Mouse (Mus musculus): ENCODE data around the gene H2-M5. TPM values are rescaled to one million over a fixed set of nuclear protein-coding genes. Genes with fewer than 3 reads are reported as not detected.

Gene H2-M5
- polyA plus RNA-seq, 1 experiment from 2014 or later, result 0.49 TPM

DNA sequence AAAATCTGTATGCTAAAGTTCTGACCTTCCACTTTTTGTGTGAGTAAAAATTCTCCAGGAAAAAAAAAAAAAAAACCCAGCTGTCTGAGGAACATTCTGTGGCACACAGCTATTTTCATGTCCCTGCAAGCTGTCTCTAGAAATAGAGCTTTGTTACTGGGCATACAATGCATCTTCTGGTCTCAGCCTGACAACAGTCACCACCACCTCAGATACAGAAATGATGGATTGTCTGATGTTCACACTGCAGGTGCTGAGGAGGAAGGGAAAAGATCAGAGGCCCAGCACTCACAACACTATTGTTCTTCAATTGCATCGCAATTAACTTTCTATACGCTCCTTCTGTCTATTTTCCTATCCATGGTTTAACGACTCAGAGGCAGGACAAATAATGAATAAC, 29.0 kb upstream of the H2-M5 start:
- Histone ChIP-seq H3K4me1 (ENCODE audit: control insufficient read depth, insufficient read depth, low read length) (no peaks in the 10 kb centered on the region), H3K4me3 (ENCODE audit: low read depth, low read length) (no peak overlapping the region), H3K9ac (ENCODE audit: low read length) (no peak overlapping the region), H3K4me2 (ENCODE audit: low read depth, severe bottlenecking) (no peak overlapping the region), H3K9me3 (ENCODE audit: control insufficient read depth, low read length) (no peaks in the 10 kb centered on the region), H3K36me3 (ENCODE audit: control insufficient read depth, insufficient read depth, low read length) (no peaks in the 10 kb centered on the region), H3K27ac (replicated peaks; ENCODE audit: low read depth, low read length) (no peak overlapping the region), H3K27me3 (ENCODE audit: control insufficient read depth, insufficient read depth, low read length) (no peaks in the 10 kb centered on the region)
- no peak for DNase-seq (ENCODE audit: low spot score)
- 81% methylated on average over 3 of the region's 3 CpGs for WGBS
- ATAC-seq (ENCODE audit: insufficient number of reproducible peaks, low FRiP score, low TSS enrichment, low read depth), result no peak

DNA sequence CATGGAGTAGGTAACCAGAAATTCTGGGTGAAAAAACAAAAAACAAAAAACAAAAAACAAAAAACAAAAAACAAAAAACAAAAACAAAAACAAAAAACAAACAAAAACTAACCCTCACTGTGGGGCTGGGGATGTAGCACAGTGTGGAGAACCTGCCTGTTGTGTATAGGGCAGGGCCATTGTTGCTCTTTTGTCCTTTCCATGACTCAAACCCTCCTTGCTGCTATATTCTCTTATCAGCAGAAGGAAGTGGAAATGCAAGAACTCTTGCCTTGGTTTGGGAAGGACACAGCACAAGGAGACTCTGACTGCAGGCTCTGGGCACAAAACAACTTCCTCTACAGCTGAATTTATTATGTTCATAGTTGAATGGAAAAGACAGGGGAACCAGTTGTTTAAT, 27.0 kb upstream of the H2-M5 start:
- Histone ChIP-seq H3K4me1 (ENCODE audit: control insufficient read depth, insufficient read depth, low read length) (no peaks in the 10 kb centered on the region), H3K4me3 (ENCODE audit: low read depth, low read length) (no peak overlapping the region), H3K9me3 (ENCODE audit: control insufficient read depth, low read length) (no peaks in the 10 kb centered on the region), H3K36me3 (ENCODE audit: control insufficient read depth, insufficient read depth, low read length) (no peaks in the 10 kb centered on the region), H3K27ac (replicated peaks; ENCODE audit: low read depth, low read length) (no peak overlapping the region), H3K9ac (ENCODE audit: low read length) (no peak overlapping the region), H3K27me3 (ENCODE audit: control insufficient read depth, insufficient read depth, low read length) (no peaks in the 10 kb centered on the region), H3K4me2 (ENCODE audit: low read depth, severe bottlenecking) (no peak overlapping the region)
- DNase-seq (ENCODE audit: low spot score), result no peak
- no peak for ATAC-seq (ENCODE audit: insufficient number of reproducible peaks, low FRiP score, low TSS enrichment, low read depth)

GRCm38 (mm10) chr17:37012141-37012540, 22.8 kb upstream of the H2-M5 start:
- Histone ChIP-seq H3K36me3 (ENCODE audit: control insufficient read depth, insufficient read depth, low read length) (peaks cover 6% of the 10 kb centered on the region; the same call in 1 of the 2 replicates), H3K27ac (replicated peaks; ENCODE audit: low read depth, low read length) (no peak overlapping the region), H3K9ac (ENCODE audit: low read length) (no peak overlapping the region), H3K4me2 (ENCODE audit: low read depth, severe bottlenecking) (no peak overlapping the region), H3K4me3 (ENCODE audit: low read depth, low read length) (no peak overlapping the region), H3K27me3 (ENCODE audit: control insufficient read depth, insufficient read depth, low read length) (no peaks in the 10 kb centered on the region), H3K9me3 (ENCODE audit: control insufficient read depth, low read length) (no peaks in the 10 kb centered on the region), H3K4me1 (ENCODE audit: control insufficient read depth, insufficient read depth, low read length) (no peaks in the 10 kb centered on the region)
- 68% methylated on average over 5 of the region's 5 CpGs for WGBS
- ATAC-seq (ENCODE audit: insufficient number of reproducible peaks, low FRiP score, low TSS enrichment, low read depth) (no peak), DNase-seq (ENCODE audit: low spot score) (no peak)

GRCm38 (mm10) chr17:37011719-37012118, 22.4 kb upstream of the H2-M5 start:
- Histone ChIP-seq H3K27me3 (ENCODE audit: control insufficient read depth, insufficient read depth, low read length) (no peaks in the 10 kb centered on the region), H3K4me1 (ENCODE audit: control insufficient read depth, insufficient read depth, low read length) (no peaks in the 10 kb centered on the region), H3K9me3 (ENCODE audit: control insufficient read depth, low read length) (no peaks in the 10 kb centered on the region), H3K4me2 (ENCODE audit: low read depth, severe bottlenecking) (no peak overlapping the region), H3K9ac (ENCODE audit: low read length) (no peak overlapping the region), H3K4me3 (ENCODE audit: low read depth, low read length) (no peak overlapping the region), H3K36me3 (ENCODE audit: control insufficient read depth, insufficient read depth, low read length) (peaks cover 6% of the 10 kb centered on the region; the same call in 1 of the 2 replicates), H3K27ac (replicated peaks; ENCODE audit: low read depth, low read length) (no peak overlapping the region)
- 83% methylated on average over 3 of the region's 3 CpGs for WGBS
- ATAC-seq (ENCODE audit: insufficient number of reproducible peaks, low FRiP score, low TSS enrichment, low read depth) (no peak), DNase-seq (ENCODE audit: low spot score) (no peak)

DNA sequence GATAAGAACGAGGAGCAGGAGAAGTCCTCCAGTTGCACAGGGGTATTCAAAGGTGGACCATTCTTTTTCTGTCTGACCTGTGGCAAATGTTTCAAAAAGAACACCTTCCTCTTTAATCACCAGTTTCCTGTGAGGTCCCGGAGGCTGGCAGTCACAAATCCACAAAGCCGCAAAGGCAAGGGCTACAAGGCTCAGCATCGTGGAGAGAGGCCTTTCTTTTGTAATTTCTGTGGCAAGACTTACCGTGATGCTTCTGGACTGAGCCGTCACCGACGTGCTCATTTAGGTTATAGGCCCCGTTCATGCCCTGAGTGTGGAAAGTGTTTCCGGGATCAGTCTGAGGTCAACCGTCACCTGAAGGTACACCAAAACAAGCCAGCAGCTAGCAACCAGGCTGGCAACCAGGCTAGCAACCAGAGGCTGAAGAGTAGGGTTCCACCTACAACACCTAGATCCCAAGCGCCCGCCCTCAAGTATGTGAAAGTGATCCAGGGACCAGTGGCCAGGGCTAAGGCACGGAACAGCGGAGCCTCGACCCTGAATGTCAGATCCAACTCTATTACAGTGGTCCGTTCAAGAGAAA, 20.2 kb upstream of the H2-M5 start:
- no peak overlapping the region for H3K9ac ChIP-seq (ENCODE audit: low read length)

GRCm38 (mm10) chr17:37008161-37008560, 18.8 kb upstream of the H2-M5 start:
- H3K4me3 ChIP-seq (ENCODE audit: low read depth, low read length), result no peak overlapping the region
- 93% methylated on average over 6 of the region's 6 CpGs for WGBS
- no peaks in the 10 kb centered on the region for H3K4me1 ChIP-seq (ENCODE audit: control insufficient read depth, insufficient read depth, low read length)
- ATAC-seq (ENCODE audit: insufficient number of reproducible peaks, low FRiP score, low TSS enrichment, low read depth) (no peak), DNase-seq (ENCODE audit: low spot score) (no peak)
- no peak overlapping the region for H3K4me2 ChIP-seq (ENCODE audit: low read depth, severe bottlenecking)
- no peaks in the 10 kb centered on the region for H3K9me3 ChIP-seq (ENCODE audit: control insufficient read depth, low read length)
- H3K27me3 ChIP-seq (ENCODE audit: control insufficient read depth, insufficient read depth, low read length), result no peaks in the 10 kb centered on the region
- no peak overlapping the region for H3K27ac ChIP-seq (replicated peaks; ENCODE audit: low read depth, low read length)
- no peak overlapping the region for H3K9ac ChIP-seq (ENCODE audit: low read length)
- H3K36me3 ChIP-seq (ENCODE audit: control insufficient read depth, insufficient read depth, low read length), result peaks cover 10% of the 10 kb centered on the region; the same call in 1 of the 2 replicates

More for the DNA sequence above, 20.2 kb upstream of the H2-M5 start:
- DNase-seq (ENCODE audit: low spot score), result no peak
- no peak overlapping the region for H3K4me2 ChIP-seq (ENCODE audit: low read depth, severe bottlenecking)
- WGBS, result 95% methylated on average over 17 of the region's 17 CpGs
- ATAC-seq (ENCODE audit: insufficient number of reproducible peaks, low FRiP score, low TSS enrichment, low read depth), result no peak
- H3K4me1 ChIP-seq (ENCODE audit: control insufficient read depth, insufficient read depth, low read length), result no peaks in the 10 kb centered on the region
- no peaks in the 10 kb centered on the region for H3K9me3 ChIP-seq (ENCODE audit: control insufficient read depth, low read length)
- H3K27ac ChIP-seq (replicated peaks; ENCODE audit: low read depth, low read length), result no peak overlapping the region
- no peaks in the 10 kb centered on the region for H3K27me3 ChIP-seq (ENCODE audit: control insufficient read depth, insufficient read depth, low read length)
- peaks cover 10% of the 10 kb centered on the region; the same call in 1 of the 2 replicates for H3K36me3 ChIP-seq (ENCODE audit: control insufficient read depth, insufficient read depth, low read length)
- H3K4me3 ChIP-seq (ENCODE audit: low read depth, low read length), result no peak overlapping the region

DNA sequence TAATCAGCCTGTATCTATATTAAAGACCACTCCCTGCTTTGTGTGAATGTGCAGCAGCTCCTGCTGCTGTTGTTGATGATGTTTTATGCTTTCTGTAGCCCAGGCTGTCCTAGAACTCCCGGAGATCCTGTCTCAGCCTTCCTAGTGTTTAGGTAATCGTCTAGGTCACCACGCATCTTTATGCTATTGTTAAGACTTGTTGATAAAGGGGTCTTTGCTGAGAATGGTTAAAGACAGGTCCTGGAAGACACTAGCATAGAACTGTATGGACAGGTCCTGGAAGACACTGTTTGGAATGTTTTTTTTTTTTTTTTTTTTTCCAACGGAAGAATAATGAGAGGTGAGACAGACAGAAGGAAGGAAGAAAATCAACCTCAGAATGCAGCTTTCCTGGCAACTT, 14.0 kb upstream of the H2-M5 start:
- no peaks in the 10 kb centered on the region for H3K27me3 ChIP-seq (ENCODE audit: control insufficient read depth, insufficient read depth, low read length)
- H3K9ac ChIP-seq (ENCODE audit: low read length), result peak overlapping the region; percentile 96
- no peaks in the 10 kb centered on the region for H3K4me1 ChIP-seq (ENCODE audit: control insufficient read depth, insufficient read depth, low read length)
- H3K9me3 ChIP-seq (ENCODE audit: control insufficient read depth, low read length), result no peaks in the 10 kb centered on the region
- H3K36me3 ChIP-seq (ENCODE audit: control insufficient read depth, insufficient read depth, low read length), result peaks cover 6% of the 10 kb centered on the region; the same call in 1 of the 2 replicates
- H3K4me3 ChIP-seq (ENCODE audit: low read depth, low read length), result peak overlapping the region; percentile 75
- 57% methylated on average over 4 of the region's 4 CpGs for WGBS
- DNase-seq (ENCODE audit: low spot score), result no peak
- peak overlapping the region; percentile 75 for H3K4me2 ChIP-seq (ENCODE audit: low read depth, severe bottlenecking)
- no peak for ATAC-seq (ENCODE audit: insufficient number of reproducible peaks, low FRiP score, low TSS enrichment, low read depth)
- H3K27ac ChIP-seq (replicated peaks; ENCODE audit: low read depth, low read length), result no peak overlapping the region

GRCm38 (mm10) chr17:37002364-37003330, 13.3 kb upstream of the H2-M5 start:
- peak; percentile 88 for ATAC-seq (ENCODE audit: insufficient number of reproducible peaks, low FRiP score, low TSS enrichment, low read depth)

More at GRCm38 (mm10) chr17:37002364-37003330, 13.3 kb upstream of the H2-M5 start:
- peak; percentile 79 for DNase-seq (ENCODE audit: low spot score)
- H3K4me1 ChIP-seq (ENCODE audit: control insufficient read depth, insufficient read depth, low read length), result no peaks in the 10 kb centered on the region
- peak overlapping the region; percentile 90 for H3K27ac ChIP-seq (replicated peaks; ENCODE audit: low read depth, low read length)
- H3K36me3 ChIP-seq (ENCODE audit: control insufficient read depth, insufficient read depth, low read length), result peaks cover 4% of the 10 kb centered on the region; the same call in 1 of the 2 replicates
- H3K4me3 ChIP-seq (ENCODE audit: low read depth, low read length), result peak overlapping the region; percentile 75
- H3K4me2 ChIP-seq (ENCODE audit: low read depth, severe bottlenecking), result peak overlapping the region; percentile 75
- H3K9ac ChIP-seq (ENCODE audit: low read length), result peak overlapping the region; percentile 96
- no peaks in the 10 kb centered on the region for H3K9me3 ChIP-seq (ENCODE audit: control insufficient read depth, low read length)
- under 1% methylated on average over 49 of the region's 49 CpGs for WGBS
- no peaks in the 10 kb centered on the region for H3K27me3 ChIP-seq (ENCODE audit: control insufficient read depth, insufficient read depth, low read length)
